In the genomic region with DNA sequence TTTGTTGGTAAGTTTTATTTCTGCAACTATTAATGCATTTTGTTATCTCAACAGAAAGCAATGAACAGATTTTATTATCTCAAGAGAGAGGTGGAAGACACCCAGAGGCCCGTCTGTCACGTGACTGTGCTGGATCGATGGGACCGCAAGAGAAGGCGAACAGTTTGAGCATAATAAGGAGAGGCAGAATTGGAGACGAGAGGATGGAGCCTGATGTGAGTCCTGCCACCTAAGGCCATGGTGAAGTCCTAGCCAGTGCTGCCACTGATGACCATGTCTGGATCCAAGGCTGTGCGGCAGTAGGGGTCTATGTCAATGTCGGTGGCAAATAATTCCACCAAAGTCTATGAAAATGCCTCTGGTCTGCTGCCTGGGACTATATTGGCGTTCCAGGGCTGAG, we compare ENCODE assay signal across 21 mouse cellular contexts. TPM values are rescaled to one million over a fixed set of nuclear protein-coding genes. Genes with fewer than 3 reads are reported as not detected.
DNase-seq lines count a peak whose midpoint lies in the region; ATAC-seq lines count a peak whose summit lies in the region.
"Had no signal": no experiment of that assay in that cellular context is flagged by ENCODE, and none has a peak within 500 bp of the region (broad histone marks: within the 10 kb centered on the region; RNA-seq: fewer than 3 reads in every experiment).

No protein-coding gene starts in this region.

- no peaks in the 10 kb centered on the region for H3K27me3 ChIP-seq in forebrain, embryonic 10.5 days (ENCODE audit: poor library complexity, severe bottlenecking)
- no peaks in the 10 kb centered on the region for H3K27me3 ChIP-seq in forebrain, embryonic 15.5 days
- no peaks in the 10 kb centered on the region for H3K27me3 ChIP-seq in heart, embryonic 10.5 days (ENCODE audit: insufficient read depth, poor library complexity, severe bottlenecking)
- no peaks in the 10 kb centered on the region for H3K27me3 ChIP-seq in heart, embryonic 12.5 days (replicated peaks)
- H3K27me3 ChIP-seq in heart, embryonic 11.5 days (ENCODE audit: control insufficient read depth, insufficient read depth, low read length): no peaks in the 10 kb centered on the region
- H3K27me3 ChIP-seq in midbrain, embryonic 14.5 days (ENCODE audit: control insufficient read depth, insufficient read depth, low read length): no peaks in the 10 kb centered on the region
- H3K27me3 ChIP-seq in midbrain, embryonic 11.5 days (ENCODE audit: control insufficient read depth, insufficient read depth, low read length): no peaks in the 10 kb centered on the region
- H3K27me3 ChIP-seq: CH12.LX, Patski had no signal

- H3K4me3 ChIP-seq in forebrain, embryonic 10.5 days: no peak overlapping the region
- H3K4me3 ChIP-seq in forebrain, embryonic 15.5 days: no peak overlapping the region
- H3K4me3 ChIP-seq in heart, embryonic 10.5 days: no peak overlapping the region
- no peak overlapping the region for H3K4me3 ChIP-seq in heart, embryonic 12.5 days
- H3K4me3 ChIP-seq in heart, embryonic 11.5 days (ENCODE audit: low read depth, low read length): no peak overlapping the region
- H3K4me3 ChIP-seq in midbrain, embryonic 14.5 days (replicated peaks; ENCODE audit: low read depth, low read length): no peak overlapping the region
- no peak overlapping the region for H3K4me3 ChIP-seq in midbrain, embryonic 11.5 days (ENCODE audit: low read depth, low read length)

- no peaks in the 10 kb centered on the region for H3K9me3 ChIP-seq in forebrain, embryonic 10.5 days
- no peaks in the 10 kb centered on the region for H3K9me3 ChIP-seq in forebrain, embryonic 15.5 days
- H3K9me3 ChIP-seq in heart, embryonic 10.5 days: no peaks in the 10 kb centered on the region
- H3K9me3 ChIP-seq in heart, embryonic 12.5 days (replicated peaks): no peaks in the 10 kb centered on the region
- H3K9me3 ChIP-seq in heart, embryonic 11.5 days (replicated peaks; ENCODE audit: control insufficient read depth, low read length): no peaks in the 10 kb centered on the region
- H3K9me3 ChIP-seq in midbrain, embryonic 14.5 days (ENCODE audit: control insufficient read depth, low read length): no peaks in the 10 kb centered on the region
- H3K9me3 ChIP-seq in midbrain, embryonic 11.5 days (ENCODE audit: control insufficient read depth, low read length): no peaks in the 10 kb centered on the region

- H3K9ac ChIP-seq in forebrain, embryonic 15.5 days (replicated peaks): no peak overlapping the region
- no peak overlapping the region for H3K9ac ChIP-seq in heart, embryonic 12.5 days
- no peak overlapping the region for H3K9ac ChIP-seq in heart, embryonic 11.5 days (ENCODE audit: low read depth, low read length)
- H3K9ac ChIP-seq in midbrain, embryonic 14.5 days (replicated peaks; ENCODE audit: low read length): no peak overlapping the region
- no peak overlapping the region for H3K9ac ChIP-seq in midbrain, embryonic 11.5 days (ENCODE audit: low read length)

- WGBS in forebrain, embryonic 10.5 days: 93% methylated on average over 9 of the region's 9 CpGs
- WGBS in forebrain, embryonic 15.5 days: 95% methylated on average over 9 of the region's 9 CpGs
- 90% methylated on average over 9 of the region's 9 CpGs for WGBS in heart, embryonic 10.5 days
- 91% methylated on average over 9 of the region's 9 CpGs for WGBS in heart, embryonic 12.5 days
- 93% methylated on average over 9 of the region's 9 CpGs for WGBS in heart, embryonic 11.5 days (ENCODE audit: insufficient replicate concordance)
- WGBS in midbrain, embryonic 14.5 days: 95% methylated on average over 9 of the region's 9 CpGs
- WGBS in midbrain, embryonic 11.5 days: 92% methylated on average over 9 of the region's 9 CpGs

- H3K4me2 ChIP-seq in forebrain, embryonic 15.5 days (replicated peaks): no peak overlapping the region
- H3K4me2 ChIP-seq in heart, embryonic 12.5 days: no peak overlapping the region
- H3K4me2 ChIP-seq in heart, embryonic 11.5 days: no peak overlapping the region
- H3K4me2 ChIP-seq in midbrain, embryonic 14.5 days (ENCODE audit: low read length): no peak overlapping the region
- no peak overlapping the region for H3K4me2 ChIP-seq in midbrain, embryonic 11.5 days

- no peaks in the 10 kb centered on the region for H3K4me1 ChIP-seq in forebrain, embryonic 10.5 days
- no peaks in the 10 kb centered on the region for H3K4me1 ChIP-seq in forebrain, embryonic 15.5 days
- no peaks in the 10 kb centered on the region for H3K4me1 ChIP-seq in heart, embryonic 10.5 days
- peaks cover 11% of the 10 kb centered on the region for H3K4me1 ChIP-seq in heart, embryonic 12.5 days (replicated peaks)
- H3K4me1 ChIP-seq in heart, embryonic 11.5 days (ENCODE audit: control insufficient read depth, insufficient read depth, low read length): no peaks in the 10 kb centered on the region
- no peaks in the 10 kb centered on the region for H3K4me1 ChIP-seq in midbrain, embryonic 14.5 days (ENCODE audit: control insufficient read depth, insufficient read depth, low read length)
- no peaks in the 10 kb centered on the region for H3K4me1 ChIP-seq in midbrain, embryonic 11.5 days (ENCODE audit: control insufficient read depth, insufficient read depth, low read length)

- H3K27ac ChIP-seq in forebrain, embryonic 10.5 days: no peak overlapping the region
- H3K27ac ChIP-seq in forebrain, embryonic 15.5 days (replicated peaks): no peak overlapping the region
- H3K27ac ChIP-seq in heart, embryonic 10.5 days: no peak overlapping the region
- no peak overlapping the region for H3K27ac ChIP-seq in heart, embryonic 12.5 days (ENCODE audit: poor library complexity, severe bottlenecking)
- H3K27ac ChIP-seq in heart, embryonic 11.5 days (ENCODE audit: low read depth, low read length): no peak overlapping the region
- no peak overlapping the region for H3K27ac ChIP-seq in midbrain, embryonic 14.5 days (replicated peaks; ENCODE audit: low read depth, low read length)
- no peak overlapping the region for H3K27ac ChIP-seq in midbrain, embryonic 11.5 days (ENCODE audit: low read depth, low read length)

- no peak for ATAC-seq in forebrain, embryonic 15.5 days (replicated peaks)
- 0 out of 2 replicates have a peak, but pooled peaks have one; percentile 13 for ATAC-seq in heart, embryonic 12.5 days (ENCODE audit: insufficient number of reproducible peaks, low FRiP score)
- ATAC-seq in heart, embryonic 11.5 days (replicated peaks; ENCODE audit: insufficient number of reproducible peaks, low FRiP score, low TSS enrichment): no peak
- peak; percentile 40; the same call in 1 of the 2 replicates for ATAC-seq in midbrain, embryonic 14.5 days (ENCODE audit: low FRiP score, low TSS enrichment)
- ATAC-seq in midbrain, embryonic 11.5 days (ENCODE audit: low FRiP score): no peak
- ATAC-seq: activated CD4-positive, CD25-positive, alpha-beta regulatory T cell, adult 4 months; CD4-positive, CD25-positive, alpha-beta regulatory T cell, adult 4 months; Patski had no signal

- H3K36me3 ChIP-seq in forebrain, embryonic 10.5 days (replicated peaks): no peaks in the 10 kb centered on the region
- H3K36me3 ChIP-seq in forebrain, embryonic 15.5 days: no peaks in the 10 kb centered on the region
- H3K36me3 ChIP-seq in heart, embryonic 10.5 days: no peaks in the 10 kb centered on the region
- H3K36me3 ChIP-seq in heart, embryonic 12.5 days: peaks cover 3% of the 10 kb centered on the region; the same call in 1 of the 2 replicates
- H3K36me3 ChIP-seq in heart, embryonic 11.5 days (ENCODE audit: control insufficient read depth, insufficient read depth, low read length): no peaks in the 10 kb centered on the region
- H3K36me3 ChIP-seq in midbrain, embryonic 14.5 days (ENCODE audit: control insufficient read depth, insufficient read depth, low read length): no peaks in the 10 kb centered on the region
- H3K36me3 ChIP-seq in midbrain, embryonic 11.5 days (ENCODE audit: control insufficient read depth, insufficient read depth, low read length): no peaks in the 10 kb centered on the region
- H3K36me3 ChIP-seq: G1E had no signal

- DNase-seq in forebrain, embryonic 10.5 days (ENCODE audit: extremely low spot score, low spot score): peak; percentile 1
- DNase-seq in heart, adult 11 months: peak; percentile 79
- no peak for DNase-seq in heart, embryonic 10.5 days (ENCODE audit: low spot score)
- no peak for DNase-seq in midbrain, embryonic 14.5 days
- no peak for DNase-seq in midbrain, embryonic 11.5 days (ENCODE audit: low spot score, missing footprints)
- DNase-seq: adrenal gland, adult 2 months; adrenal gland, adult 8-10 months; adrenal gland, postnatal 10 days; adrenal gland, postnatal 14 days; adrenal gland, postnatal 25 days; B cell, adult 2 months; cerebellum, adult 11 months; cerebellum, adult 11-12 months had no signal

RNA-seq across cellular contexts. Expression of a gene that starts 12.3 kb away (rescaled TPM):
- polyA plus RNA-seq in forebrain, embryonic 10.5 days (2016; fragmentation: Nextera tagmentation; extraction: Ambion mirVana): 5.7 and 5.8 TPM in 2 replicates
- polyA plus RNA-seq in forebrain, embryonic 15.5 days (2015; fragmentation: Nextera tagmentation; extraction: Ambion mirVana): 9.1 and 9.2 TPM in 2 replicates
- 13.7 and 20.4 TPM in 2 replicates for polyA plus RNA-seq in heart, embryonic 10.5 days (2016; fragmentation: Nextera tagmentation; extraction: Ambion mirVana)
- polyA plus RNA-seq in heart, embryonic 12.5 days (2016; fragmentation: Nextera tagmentation; extraction: Ambion mirVana): 28.8 and 29.3 TPM in 2 replicates
- 15.0 and 16.3 TPM in 2 replicates for polyA plus RNA-seq in heart, embryonic 11.5 days (2014; fragmentation: Nextera tagmentation; extraction: Ambion mirVana)
- 7.1 and 8.9 TPM in 2 replicates for polyA plus RNA-seq in midbrain, embryonic 14.5 days (2014; fragmentation: Nextera tagmentation; extraction: Ambion mirVana)
- polyA plus RNA-seq in midbrain, embryonic 11.5 days (2014; fragmentation: Nextera tagmentation; extraction: Ambion mirVana): 4.1 and 4.5 TPM in 2 replicates
- polyA plus RNA-seq: G1E had no signal

RNA-seq across cellular contexts. Expression of a gene that starts 43.8 kb away (rescaled TPM):
- polyA plus RNA-seq in forebrain, embryonic 10.5 days (2016; fragmentation: Nextera tagmentation; extraction: Ambion mirVana): 109 TPM in 2 replicates
- polyA plus RNA-seq in forebrain, embryonic 15.5 days (2015; fragmentation: Nextera tagmentation; extraction: Ambion mirVana): 101 and 103 TPM in 2 replicates
- polyA plus RNA-seq in heart, embryonic 10.5 days (2016; fragmentation: Nextera tagmentation; extraction: Ambion mirVana): 83.6 and 84.6 TPM in 2 replicates
- polyA plus RNA-seq in heart, embryonic 12.5 days (2016; fragmentation: Nextera tagmentation; extraction: Ambion mirVana): 78.8 and 79.2 TPM in 2 replicates
- 81.7 and 91.3 TPM in 2 replicates for polyA plus RNA-seq in heart, embryonic 11.5 days (2014; fragmentation: Nextera tagmentation; extraction: Ambion mirVana)
- 95.8 and 97.2 TPM in 2 replicates for polyA plus RNA-seq in midbrain, embryonic 14.5 days (2014; fragmentation: Nextera tagmentation; extraction: Ambion mirVana)
- 119 and 121 TPM in 2 replicates for polyA plus RNA-seq in midbrain, embryonic 11.5 days (2014; fragmentation: Nextera tagmentation; extraction: Ambion mirVana)

RNA-seq across cellular contexts. Expression of a gene that starts 57.1 kb away (rescaled TPM):
- 200 and 211 TPM in 2 replicates for polyA plus RNA-seq in forebrain, embryonic 10.5 days (2016; fragmentation: Nextera tagmentation; extraction: Ambion mirVana)
- polyA plus RNA-seq in forebrain, embryonic 15.5 days (2015; fragmentation: Nextera tagmentation; extraction: Ambion mirVana): 222 and 223 TPM in 2 replicates
- polyA plus RNA-seq in heart, embryonic 10.5 days (2016; fragmentation: Nextera tagmentation; extraction: Ambion mirVana): 128 and 157 TPM in 2 replicates
- polyA plus RNA-seq in heart, embryonic 12.5 days (2016; fragmentation: Nextera tagmentation; extraction: Ambion mirVana): 104 and 107 TPM in 2 replicates
- polyA plus RNA-seq in heart, embryonic 11.5 days (2014; fragmentation: Nextera tagmentation; extraction: Ambion mirVana): 112 and 116 TPM in 2 replicates
- polyA plus RNA-seq in midbrain, embryonic 14.5 days (2014; fragmentation: Nextera tagmentation; extraction: Ambion mirVana): 294 and 335 TPM in 2 replicates
- polyA plus RNA-seq in midbrain, embryonic 11.5 days (2014; fragmentation: Nextera tagmentation; extraction: Ambion mirVana): 164 TPM in 2 replicates

Comparison
In these comparisons a context has a peak if more than half of its experiments do, and no peak if none do; other contexts are left out.
1. DNase-seq: peak in forebrain, embryonic 10.5 days (single experiment) and heart, adult 11 months (single experiment); none in heart, embryonic 10.5 days (single experiment), midbrain, embryonic 14.5 days (single experiment) and midbrain, embryonic 11.5 days (single experiment).
2. ATAC-seq: peak in heart, embryonic 12.5 days (single experiment) and midbrain, embryonic 14.5 days (single experiment); none in forebrain, embryonic 15.5 days (single experiment), heart, embryonic 11.5 days (single experiment) and midbrain, embryonic 11.5 days (single experiment).